Mouse (Mus musculus) lung, postnatal 10 days (tissue): ENCODE data around the gene Ppy.

Experiments
- DNase-seq: peaks from one replicate; pipeline ENCODE4 v3.0.0; 2021

Gene Ppy

GRCm38 (mm10) chr11:102101219-102101618 lies at the start of gene Ppy:
Gene Ppy (minus strand): TSS chr11:102101319.
- DNase-seq = no peak

- no peak for DNase-seq
Observed at GRCm38 (mm10) chr11:102147213-102147989, 46.3 kb upstream of the Ppy start.

- DNase-seq = no peak
Observed at GRCm38 (mm10) chr11:102146531-102146930, 45.4 kb upstream of the Ppy start.

- peak; percentile 30 for DNase-seq
Observed at GRCm38 (mm10) chr11:102146005-102146404, 44.9 kb upstream of the Ppy start.

GRCm38 (mm10) chr11:102145471-102146001 lies 44.4 kb upstream of the Ppy start, which contains the start of gene Nags:
Gene Nags (plus strand): TSS chr11:102145513.
- DNase-seq = no peak

GRCm38 (mm10) chr11:102144957-102145470 lies 43.9 kb upstream of the Ppy start:
- no peak for DNase-seq

GRCm38 (mm10) chr11:102142355-102142754 lies 41.2 kb upstream of the Ppy start:
- no peak for DNase-seq

- peak; percentile 77 for DNase-seq
Observed at GRCm38 (mm10) chr11:102140508-102140907, 39.4 kb upstream of the Ppy start.

- DNase-seq = peak; percentile 76
Observed at GRCm38 (mm10) chr11:102138447-102138740, 37.3 kb upstream of the Ppy start.

GRCm38 (mm10) chr11:102137625-102138446 lies 36.7 kb upstream of the Ppy start:
- DNase-seq = no peak

- no peak for DNase-seq
Observed at GRCm38 (mm10) chr11:102134516-102134915, 33.4 kb upstream of the Ppy start.

GRCm38 (mm10) chr11:102117386-102117785 lies 16.3 kb upstream of the Ppy start:
- no peak for DNase-seq

- no peak for DNase-seq
Observed at GRCm38 (mm10) chr11:102116241-102116640, 15.1 kb upstream of the Ppy start.

GRCm38 (mm10) chr11:102111576-102111975 lies 10.5 kb upstream of the Ppy start:
- no peak for DNase-seq

GRCm38 (mm10) chr11:102107732-102108131 lies 6.6 kb upstream of the Ppy start, which contains the start of gene Pyy:
Gene Pyy (minus strand): TSS chr11:102107832.
- no peak for DNase-seq

GRCm38 (mm10) chr11:102106911-102107310 lies 5.8 kb upstream of the Ppy start:
- DNase-seq = no peak

GRCm38 (mm10) chr11:102102485-102103258 lies 1.6 kb upstream of the Ppy start:
- DNase-seq = peak; percentile 67

- peak; percentile 79 for DNase-seq
Observed at GRCm38 (mm10) chr11:102096887-102097391, 4.2 kb downstream of the Ppy start.

- DNase-seq = no peak
Observed at GRCm38 (mm10) chr11:102096446-102096845, 4.7 kb downstream of the Ppy start.

GRCm38 (mm10) chr11:102095676-102096075 lies 5.4 kb downstream of the Ppy start:
- no peak for DNase-seq

- DNase-seq = peak; percentile 80
Observed at GRCm38 (mm10) chr11:102089088-102089808, 11.9 kb downstream of the Ppy start.
